Mouse (Mus musculus) layer of hippocampus, adult 9-11 months (tissue): Measurements from ENCODE around the gene 1110051M20Rik.
A peak's percentile ranks its signal among the peaks of the same experiment; 100 is the strongest.

Experiments used
- DNase-seq: peaks from one replicate; pipeline ENCODE4 v3.0.0; 2022

Gene 1110051M20Rik

DNA sequence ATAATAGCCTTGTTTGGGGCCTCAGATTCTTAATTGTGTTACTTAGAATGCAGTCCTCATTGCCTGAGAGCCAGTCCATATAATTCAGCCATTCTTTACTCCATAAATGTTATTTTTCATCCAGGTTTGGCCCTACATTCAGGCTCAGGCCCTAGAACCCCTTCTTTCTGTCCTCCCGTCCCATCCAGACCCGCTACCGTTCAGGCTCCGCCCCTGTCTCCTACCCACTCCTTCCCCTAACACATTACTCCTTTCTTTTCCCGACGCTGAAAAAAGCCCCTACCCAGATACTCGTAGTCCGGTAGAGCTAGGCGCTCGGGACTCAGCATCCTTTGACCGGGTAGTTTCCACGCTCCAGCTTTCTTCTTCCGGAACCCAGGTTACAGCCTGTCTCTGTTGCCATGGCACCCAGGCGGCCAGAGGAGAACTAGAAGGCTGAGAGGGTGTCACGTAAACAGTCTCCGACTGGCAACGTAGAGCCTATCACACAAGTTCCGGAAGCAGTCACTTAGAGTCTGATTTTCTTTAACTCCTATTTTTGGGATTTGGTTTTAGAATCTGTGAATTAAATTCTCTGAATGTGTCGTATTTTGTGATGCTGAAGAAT lies at the start of gene 1110051M20Rik:
Gene 1110051M20Rik (minus strand): TSS at position 419 of the 607 bp plus-strand sequence.
- DNase-seq: peak; percentile 93

- no peak for DNase-seq
Measured at GRCm38 (mm10) chr2:91493981-91494380, 49.5 kb upstream of the 1110051M20Rik start.

DNA sequence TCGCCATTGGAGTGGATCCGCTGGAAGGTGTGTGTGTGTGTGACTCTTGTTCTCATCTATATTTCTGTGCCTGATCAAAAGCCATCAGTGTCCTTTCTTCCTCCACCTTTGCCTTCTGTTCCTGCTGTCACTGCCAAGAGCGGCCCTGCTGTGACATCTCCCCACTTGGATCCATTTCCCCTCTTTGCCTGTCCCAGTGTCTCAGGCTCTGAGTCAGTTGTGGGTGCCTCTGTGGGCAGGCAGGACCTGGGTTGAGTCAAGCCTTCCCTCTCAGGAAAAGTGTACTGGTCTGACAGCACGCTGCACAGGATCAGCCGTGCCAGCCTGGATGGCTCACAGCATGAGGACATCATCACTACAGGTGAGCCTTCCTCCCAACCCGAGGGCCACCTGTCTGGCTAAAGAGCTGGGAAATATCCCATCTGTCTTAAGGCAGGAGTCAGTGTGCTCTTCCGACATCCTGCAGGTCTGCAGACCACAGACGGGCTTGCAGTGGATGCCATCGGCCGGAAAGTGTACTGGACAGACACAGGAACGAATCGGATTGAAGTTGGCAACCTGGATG lies 47.6 kb upstream of the 1110051M20Rik start:
- no peak for DNase-seq

GRCm38 (mm10) chr2:91487295-91487694 lies 42.8 kb upstream of the 1110051M20Rik start:
- peak; percentile 51 for DNase-seq

DNA sequence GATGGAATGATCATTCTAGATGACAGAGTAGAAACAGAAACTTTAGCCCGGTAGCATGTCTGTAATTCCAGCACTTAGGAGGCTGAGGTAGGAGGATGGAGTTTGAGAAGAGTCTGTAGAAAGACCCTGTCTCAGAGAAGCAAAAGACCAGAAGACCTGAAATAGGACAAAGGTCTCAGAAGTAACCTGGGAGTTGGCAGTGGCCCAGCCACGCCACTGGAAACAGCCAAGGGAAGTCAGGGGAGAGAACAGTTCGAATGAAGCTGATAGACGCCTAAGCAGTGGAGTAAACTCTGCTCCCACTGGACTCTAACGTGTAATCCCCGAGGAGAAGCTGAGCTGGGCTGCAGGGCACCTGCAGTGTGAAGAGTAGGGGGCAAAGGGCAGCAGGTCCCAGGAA lies 40.8 kb upstream of the 1110051M20Rik start:
- DNase-seq: no peak

- peak; percentile 34 for DNase-seq
Measured at GRCm38 (mm10) chr2:91484698-91485097, 40.2 kb upstream of the 1110051M20Rik start.

- DNase-seq: peak; percentile 72
Measured at GRCm38 (mm10) chr2:91480805-91481514, 36.5 kb upstream of the 1110051M20Rik start.

DNA sequence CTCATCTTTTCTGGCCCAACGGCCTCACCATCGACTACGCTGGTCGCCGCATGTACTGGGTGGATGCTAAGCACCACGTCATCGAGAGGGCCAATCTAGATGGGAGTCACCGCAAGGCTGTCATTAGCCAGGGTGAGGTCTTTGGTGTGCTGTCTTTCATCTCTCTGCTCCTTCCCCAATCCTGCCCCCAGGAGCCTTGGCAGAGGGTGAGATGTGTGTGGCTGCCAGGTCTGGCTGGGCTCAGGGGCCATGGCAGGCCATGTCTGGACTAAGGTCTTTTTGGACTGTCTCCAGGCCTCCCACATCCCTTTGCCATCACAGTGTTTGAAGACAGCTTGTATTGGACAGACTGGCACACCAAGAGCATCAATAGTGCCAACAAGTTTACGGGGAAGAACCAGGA lies 35.9 kb upstream of the 1110051M20Rik start:
- DNase-seq: no peak

GRCm38 (mm10) chr2:91476841-91477240 lies 32.3 kb upstream of the 1110051M20Rik start:
- DNase-seq: no peak

- DNase-seq: no peak
Measured at GRCm38 (mm10) chr2:91476251-91476661, 31.8 kb upstream of the 1110051M20Rik start.

- DNase-seq: no peak
Measured at GRCm38 (mm10) chr2:91475791-91476190, 31.3 kb upstream of the 1110051M20Rik start.

GRCm38 (mm10) chr2:91474358-91474757 lies 29.9 kb upstream of the 1110051M20Rik start:
- peak; percentile 64 for DNase-seq

GRCm38 (mm10) chr2:91470055-91470647 lies 25.6 kb upstream of the 1110051M20Rik start:
- DNase-seq: peak; percentile 89

DNA sequence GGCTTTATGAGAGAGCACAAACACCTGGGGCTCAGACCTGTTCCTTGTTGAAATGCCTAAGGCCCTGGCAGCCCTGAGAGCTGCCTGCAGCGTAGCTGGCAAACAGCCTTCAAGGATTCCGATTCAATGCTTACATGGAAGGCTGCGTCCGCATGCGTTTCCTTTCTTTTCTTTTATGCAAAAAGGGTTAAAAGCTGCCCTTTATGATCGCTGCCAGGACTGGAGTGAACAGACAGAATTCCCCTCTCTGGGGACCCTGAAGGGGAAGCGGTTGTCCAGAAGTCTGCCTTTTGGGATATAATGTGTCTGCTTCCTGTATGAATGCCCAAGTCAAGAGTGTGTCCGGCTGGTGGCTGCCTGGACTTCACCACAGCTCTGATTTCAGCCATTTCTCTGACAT lies 23.1 kb upstream of the 1110051M20Rik start:
- no peak for DNase-seq

DNA sequence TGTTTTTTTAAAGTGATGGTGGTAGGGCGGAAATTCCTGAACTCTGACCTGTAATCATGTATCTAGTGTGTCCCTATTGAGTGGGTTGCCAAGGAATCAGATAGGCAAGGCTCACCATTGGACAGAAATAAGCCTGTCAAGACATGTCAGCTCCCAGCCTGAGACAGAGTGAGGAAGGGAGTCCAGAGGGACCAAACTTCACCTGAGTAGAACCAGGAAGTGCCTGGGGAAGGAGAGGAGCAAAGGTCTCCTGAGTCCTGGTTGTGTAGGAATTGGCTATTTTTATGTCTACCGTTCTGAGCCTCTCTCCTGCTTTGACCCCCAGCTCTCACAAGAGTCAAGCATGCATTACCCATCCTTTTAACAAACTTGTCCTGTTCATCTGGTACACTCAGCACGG lies 21.4 kb upstream of the 1110051M20Rik start:
- DNase-seq: no peak

- DNase-seq: no peak
Measured at GRCm38 (mm10) chr2:91462681-91463080, 18.2 kb upstream of the 1110051M20Rik start.

GRCm38 (mm10) chr2:91462196-91462595 lies 17.7 kb upstream of the 1110051M20Rik start:
- no peak for DNase-seq

GRCm38 (mm10) chr2:91461341-91461740 lies 16.8 kb upstream of the 1110051M20Rik start:
- no peak for DNase-seq

DNA sequence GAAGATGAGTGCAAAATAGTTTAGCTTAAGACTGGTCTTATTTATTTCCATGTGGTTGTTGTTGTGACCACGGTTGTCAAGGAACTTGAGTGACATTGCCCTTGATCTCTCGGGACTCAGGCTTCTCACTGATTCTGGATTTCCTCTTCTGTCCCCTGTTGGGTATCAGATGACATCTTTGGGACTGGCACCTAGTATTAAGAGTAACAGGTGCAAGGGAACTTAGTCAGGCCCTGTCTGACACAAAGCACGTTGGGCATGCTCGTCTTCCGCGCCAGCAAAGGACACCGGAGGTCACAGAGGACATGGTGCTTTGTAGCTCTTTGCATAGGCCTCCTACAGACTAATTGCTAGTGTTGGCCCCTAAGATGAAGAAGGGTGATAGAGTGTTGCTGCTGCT lies 16.3 kb upstream of the 1110051M20Rik start:
- no peak for DNase-seq

DNA sequence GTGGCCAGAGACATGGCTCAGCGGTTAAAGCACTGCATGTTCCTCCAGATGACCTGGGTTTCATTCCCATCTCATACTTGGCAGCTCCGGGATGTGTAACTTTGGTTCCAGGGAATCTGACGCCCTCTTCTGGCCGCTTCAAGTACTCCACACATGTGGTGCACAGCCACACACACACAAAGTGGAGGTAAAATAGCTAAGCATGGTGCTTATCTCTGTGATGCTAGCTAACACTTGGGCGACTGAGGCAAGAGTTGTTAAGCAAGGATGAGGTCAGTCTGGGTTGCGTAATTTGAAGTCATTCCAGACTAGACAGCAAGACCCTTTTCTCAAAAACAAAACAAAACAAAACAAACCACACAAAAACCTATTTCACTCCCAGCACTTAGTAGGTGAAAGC lies 15.6 kb upstream of the 1110051M20Rik start:
- no peak for DNase-seq

DNA sequence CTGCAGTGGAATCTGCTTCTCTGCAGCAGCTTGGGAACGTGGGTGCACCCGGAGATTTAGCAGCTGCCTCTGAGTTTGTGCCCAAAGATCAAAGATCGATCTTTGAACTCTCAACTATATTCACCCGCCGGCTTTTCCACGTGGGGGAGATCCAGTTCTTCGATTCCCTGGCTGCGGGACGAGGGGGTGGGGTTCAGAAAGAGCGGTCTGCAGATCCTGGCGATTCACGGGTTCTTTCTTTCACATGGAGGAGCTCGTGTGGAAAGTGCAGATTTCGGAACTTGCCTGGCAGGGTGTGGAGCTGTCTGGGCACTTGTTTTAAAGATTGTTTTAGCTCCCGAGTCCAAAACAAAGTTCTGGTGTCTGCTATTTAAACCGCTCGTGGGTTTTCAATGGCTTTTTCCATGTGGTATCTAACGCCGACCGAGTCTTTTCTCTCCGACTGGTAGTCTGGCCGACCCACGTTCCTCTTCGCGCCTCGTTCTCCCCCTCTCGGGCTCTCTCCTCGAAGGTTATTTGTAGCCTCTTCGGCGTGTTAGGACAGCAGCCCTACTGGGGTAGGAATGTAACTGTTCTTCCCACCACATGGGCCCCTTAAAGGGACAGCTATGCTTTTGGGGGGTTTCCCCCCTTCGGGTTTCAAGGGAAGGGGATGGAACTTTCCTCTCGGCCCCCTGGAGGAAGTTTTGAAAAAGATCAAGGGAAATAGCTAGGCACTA lies 14.3 kb upstream of the 1110051M20Rik start:
- no peak for DNase-seq

GRCm38 (mm10) chr2:91458252-91458672 lies 13.8 kb upstream of the 1110051M20Rik start:
- no peak for DNase-seq

- DNase-seq: no peak
Measured at GRCm38 (mm10) chr2:91457656-91458251, 13.2 kb upstream of the 1110051M20Rik start.
